Mouse (Mus musculus) splenic B cell, adult 2 months (primary cell): Measurements from ENCODE around the gene Prdm1.

Experiments
- DNase-seq: peaks from one replicate; pipeline ENCODE4 v3.0.0-alpha.2; 2011; ENCODE audit warnings: low read depth, low spot score
- H3K27me3 ChIP-seq: 2 replicates; pipeline ENCODE4 v1.6.1; 2012; ENCODE audit warnings: mild to moderate bottlenecking, low read length, moderate library complexity, mixed read lengths; ENCODE audit not compliant: control insufficient read depth, poor library complexity, insufficient read depth, severe bottlenecking
- H3K36me3 ChIP-seq: 2 replicates; pipeline ENCODE4 v1.6.1; 2012; ENCODE audit warnings: mild to moderate bottlenecking, low read length, moderate library complexity, mixed read lengths; ENCODE audit not compliant: control insufficient read depth, poor library complexity, insufficient read depth, severe bottlenecking

Gene Prdm1

DNA sequence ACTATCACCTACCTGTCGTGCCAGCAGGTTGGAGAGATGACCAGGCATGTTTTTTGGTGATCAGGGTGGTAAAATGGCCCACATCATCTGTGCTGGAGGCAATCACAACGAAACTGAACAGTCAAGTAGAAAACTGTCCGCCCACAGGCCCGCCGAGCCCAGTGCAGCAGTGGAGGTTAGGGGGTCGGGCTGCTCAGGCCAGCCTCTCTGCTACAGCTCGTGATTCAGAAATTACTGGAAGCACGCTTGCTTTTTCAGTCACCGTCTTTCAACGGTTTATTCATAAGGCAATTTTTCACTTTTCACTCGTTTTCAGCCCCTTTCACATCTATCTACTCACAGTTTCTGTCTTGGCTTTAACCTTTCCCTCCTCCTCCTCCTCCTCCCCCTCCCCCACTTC is 96.1 kb downstream of the Prdm1 start:
- Histone ChIP-seq H3K27me3 (no peaks in the 10 kb centered on the region), H3K36me3 (no peaks in the 10 kb centered on the region)
- no peak for DNase-seq

DNA sequence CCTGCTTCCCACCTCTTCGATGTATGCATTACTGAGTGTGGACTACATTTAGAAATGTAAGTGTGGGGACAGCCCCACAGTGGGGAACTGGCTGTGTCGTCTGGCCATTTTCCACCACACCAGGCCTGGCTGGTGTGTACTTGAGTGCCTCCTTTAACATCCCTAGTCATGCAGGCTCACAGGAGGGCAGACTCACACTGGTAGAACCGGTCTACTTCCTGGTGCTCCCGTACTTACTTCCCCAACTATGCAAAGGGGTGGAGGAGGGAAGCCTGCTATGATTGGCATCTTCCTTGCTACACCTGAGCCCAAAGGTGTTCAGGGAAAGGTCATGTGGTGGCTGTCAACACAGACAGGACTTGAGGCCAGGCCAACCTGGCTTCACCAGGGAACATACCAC is 96.6 kb downstream of the Prdm1 start:
- no peak for DNase-seq
- Histone ChIP-seq H3K36me3 (no peaks in the 10 kb centered on the region), H3K27me3 (no peaks in the 10 kb centered on the region)

DNA sequence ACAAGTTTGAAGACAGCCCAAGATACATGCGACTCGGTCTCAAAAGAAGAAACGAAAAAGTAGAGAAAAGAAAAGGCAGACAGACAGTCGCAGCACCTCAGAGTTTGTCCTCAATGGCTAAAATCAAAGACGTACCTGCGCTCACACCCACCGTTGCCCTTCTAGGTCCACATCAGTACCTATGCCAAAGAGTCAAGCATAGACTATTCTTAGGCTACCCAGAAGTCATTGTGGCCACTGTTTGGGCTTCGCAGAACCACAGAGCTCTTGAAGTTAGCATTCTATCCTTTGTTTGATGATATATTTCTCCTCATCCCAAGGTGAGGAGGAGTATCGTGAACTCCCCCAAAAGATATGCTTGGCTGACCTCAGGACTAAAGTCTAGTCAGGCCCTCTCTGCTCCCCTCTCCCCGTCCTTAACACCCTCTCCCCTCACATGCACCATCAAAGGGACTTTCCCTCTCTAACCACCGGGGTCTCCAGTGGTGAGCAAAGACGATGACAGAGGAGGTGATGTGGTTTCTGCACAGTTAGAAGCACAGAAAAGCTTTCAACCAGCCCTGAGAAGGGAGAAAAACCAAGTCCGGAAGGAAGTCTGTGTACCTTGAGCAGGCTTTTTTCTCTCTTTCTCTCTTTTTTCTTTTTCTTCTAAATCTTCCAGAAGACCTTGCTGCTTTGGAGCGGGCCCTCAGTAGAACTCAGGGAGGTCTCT is 99.0 kb downstream of the Prdm1 start:
- no peak for DNase-seq
- Histone ChIP-seq H3K27me3 (no peaks in the 10 kb centered on the region), H3K36me3 (no peaks in the 10 kb centered on the region)

GRCm38 (mm10) chr10:44427891-44428361 is 100.4 kb downstream of the Prdm1 start:
- no peaks in the 10 kb centered on the region for H3K27me3 ChIP-seq
- H3K36me3 ChIP-seq = no peaks in the 10 kb centered on the region
- DNase-seq = no peak

GRCm38 (mm10) chr10:44427426-44427825 is 100.9 kb downstream of the Prdm1 start:
- no peak for DNase-seq

DNA sequence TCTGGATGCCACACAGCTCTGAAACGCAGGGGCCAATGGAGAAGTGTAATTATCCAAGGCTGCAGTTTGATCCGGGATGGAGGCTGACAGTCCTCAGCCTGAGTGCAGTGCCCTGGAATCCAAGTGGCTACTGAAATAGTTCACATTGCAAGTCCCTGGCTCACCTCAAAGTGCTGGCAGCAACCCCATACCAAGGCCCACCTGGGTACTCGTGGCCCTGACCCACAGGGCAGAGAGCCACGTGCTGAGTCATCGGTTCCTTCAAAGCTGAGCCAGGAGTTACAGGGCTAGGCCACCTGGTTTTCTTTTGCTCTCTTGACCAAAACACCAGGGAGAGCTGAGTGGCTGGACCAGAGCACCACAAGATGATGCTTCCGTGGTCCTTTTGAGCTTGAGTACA is 103.3 kb downstream of the Prdm1 start:
- no peak for DNase-seq
- H3K27me3 ChIP-seq = no peaks in the 10 kb centered on the region
- H3K36me3 ChIP-seq = no peaks in the 10 kb centered on the region

More at GRCm38 (mm10) chr10:44427426-44427825, 100.9 kb downstream of the Prdm1 start:
- no peaks in the 10 kb centered on the region for H3K27me3 ChIP-seq
- H3K36me3 ChIP-seq = no peaks in the 10 kb centered on the region

DNA sequence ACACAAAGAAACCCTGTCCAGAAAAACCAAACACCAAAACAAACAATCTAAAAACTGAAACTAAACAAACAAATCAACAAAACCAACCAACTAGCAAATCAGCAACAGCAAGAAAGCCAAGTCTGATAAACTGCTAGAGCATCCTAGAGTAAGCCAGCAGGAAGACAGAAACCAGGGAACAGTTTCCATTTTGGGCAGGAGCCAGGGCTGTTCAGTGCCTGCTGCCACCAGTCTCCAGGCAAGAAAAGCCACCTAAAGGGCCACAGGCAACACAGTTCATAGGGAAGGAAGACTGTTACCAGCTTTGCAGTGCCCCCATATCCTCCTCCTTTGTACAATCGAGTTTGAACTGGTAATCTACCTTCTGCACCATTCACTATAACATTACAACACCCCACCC is 106.4 kb downstream of the Prdm1 start:
- Histone ChIP-seq H3K27me3 (no peaks in the 10 kb centered on the region), H3K36me3 (no peaks in the 10 kb centered on the region)
- DNase-seq = no peak

DNA sequence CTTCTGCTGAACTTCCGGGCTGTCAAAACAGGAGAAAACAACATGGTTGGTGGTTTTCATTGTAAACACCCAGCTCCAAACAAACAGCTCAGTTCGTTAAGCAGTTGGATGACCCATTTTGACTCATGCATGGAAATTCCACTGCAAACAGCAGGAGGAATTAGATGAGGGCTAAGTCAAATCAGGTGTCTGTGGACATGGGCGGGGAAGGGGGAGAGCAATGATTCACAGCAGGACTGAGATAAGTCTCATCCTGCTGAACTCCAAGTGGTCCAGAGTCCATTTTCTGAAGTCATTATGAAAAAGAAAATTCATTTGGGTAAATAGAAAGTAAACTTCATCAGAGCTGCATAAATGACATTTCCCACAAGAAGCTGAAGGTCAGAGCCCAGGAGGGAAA is 108.1 kb downstream of the Prdm1 start:
- no peaks in the 10 kb centered on the region for H3K36me3 ChIP-seq
- no peak for DNase-seq
- H3K27me3 ChIP-seq = no peaks in the 10 kb centered on the region

- H3K36me3 ChIP-seq = no peaks in the 10 kb centered on the region
- H3K27me3 ChIP-seq = no peaks in the 10 kb centered on the region
- no peak for DNase-seq
Measured at GRCm38 (mm10) chr10:44418901-44419300, 109.4 kb downstream of the Prdm1 start.

GRCm38 (mm10) chr10:44415576-44415975 is 112.7 kb downstream of the Prdm1 start:
- Histone ChIP-seq H3K27me3 (no peaks in the 10 kb centered on the region), H3K36me3 (no peaks in the 10 kb centered on the region)
- DNase-seq = no peak

GRCm38 (mm10) chr10:44409958-44410357 is 118.3 kb downstream of the Prdm1 start:
- no peak for DNase-seq
- Histone ChIP-seq H3K27me3 (no peaks in the 10 kb centered on the region), H3K36me3 (no peaks in the 10 kb centered on the region)

- DNase-seq = no peak
- no peaks in the 10 kb centered on the region for H3K27me3 ChIP-seq
- no peaks in the 10 kb centered on the region for H3K36me3 ChIP-seq
Measured at GRCm38 (mm10) chr10:44409054-44409453, 119.2 kb downstream of the Prdm1 start.

DNA sequence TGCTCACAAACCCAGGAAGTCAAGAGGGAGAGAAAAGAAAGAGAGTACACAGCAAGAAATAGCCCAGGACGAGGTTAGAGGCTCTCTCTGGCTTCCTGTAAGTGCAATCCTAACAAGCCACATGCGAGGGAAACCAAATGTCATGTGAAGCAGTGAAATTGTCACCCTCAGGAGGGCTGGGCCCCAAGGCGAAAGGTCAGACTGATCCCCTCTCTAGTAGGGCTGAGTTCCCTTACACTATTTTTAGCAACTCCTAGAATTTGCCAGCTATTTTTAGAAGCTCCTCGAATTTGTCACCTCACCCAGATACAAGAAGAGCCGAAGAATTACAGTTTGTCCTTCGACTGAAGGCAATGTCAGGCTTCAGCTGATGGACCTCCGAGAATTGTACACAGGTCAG is 124.9 kb downstream of the Prdm1 start:
- no peaks in the 10 kb centered on the region for H3K36me3 ChIP-seq
- H3K27me3 ChIP-seq = no peaks in the 10 kb centered on the region
- no peak for DNase-seq

- Histone ChIP-seq H3K36me3 (no peaks in the 10 kb centered on the region), H3K27me3 (no peaks in the 10 kb centered on the region)
- DNase-seq = no peak
Measured at GRCm38 (mm10) chr10:44401600-44401999, 126.7 kb downstream of the Prdm1 start.

DNA sequence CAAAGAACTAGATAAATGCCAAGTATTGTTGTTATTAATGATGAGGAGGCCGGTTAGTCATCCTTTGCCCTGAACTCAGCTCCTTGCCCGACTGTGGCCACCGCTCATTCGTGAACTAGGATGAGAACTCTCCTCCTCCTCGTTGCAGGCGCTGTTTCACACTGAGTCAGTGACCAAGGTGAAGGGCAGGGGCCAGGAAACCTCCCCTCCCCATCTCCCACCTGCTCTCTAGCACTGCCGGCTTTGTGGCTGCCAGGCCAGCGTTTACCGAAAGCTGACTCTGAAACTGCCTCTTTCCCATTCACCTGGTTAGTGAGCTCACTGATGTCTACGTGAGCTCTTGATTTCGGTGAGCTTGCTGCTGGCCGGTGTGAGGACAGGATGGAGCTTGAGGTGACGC is 127.7 kb downstream of the Prdm1 start:
- no peaks in the 10 kb centered on the region for H3K27me3 ChIP-seq
- no peak for DNase-seq
- H3K36me3 ChIP-seq = no peaks in the 10 kb centered on the region

GRCm38 (mm10) chr10:44400119-44400518 is 128.2 kb downstream of the Prdm1 start:
- H3K27me3 ChIP-seq = no peaks in the 10 kb centered on the region
- no peaks in the 10 kb centered on the region for H3K36me3 ChIP-seq
- no peak for DNase-seq
